Mouse (Mus musculus) cerebellum, adult 2 months (tissue): ENCODE results near the gene Irf3.

ENCODE experiments used
- CTCF ChIP-seq: fragments of 200-500 bp; IDR thresholded peaks from 2 replicates; pipeline ENCODE4 v1.5.1; 2011; ENCODE audit warnings: low read depth, mild to moderate bottlenecking, control low read depth, low read length, moderate library complexity, borderline replicate concordance; ENCODE audit not compliant: insufficient read depth
- POLR2A ChIP-seq: fragments of 200-500 bp; IDR thresholded peaks from 2 replicates; pipeline ENCODE4 v1.6.1; 2011; ENCODE audit warnings: low read length, control low read depth, borderline replicate concordance; ENCODE audit not compliant: insufficient read depth

DNA sequence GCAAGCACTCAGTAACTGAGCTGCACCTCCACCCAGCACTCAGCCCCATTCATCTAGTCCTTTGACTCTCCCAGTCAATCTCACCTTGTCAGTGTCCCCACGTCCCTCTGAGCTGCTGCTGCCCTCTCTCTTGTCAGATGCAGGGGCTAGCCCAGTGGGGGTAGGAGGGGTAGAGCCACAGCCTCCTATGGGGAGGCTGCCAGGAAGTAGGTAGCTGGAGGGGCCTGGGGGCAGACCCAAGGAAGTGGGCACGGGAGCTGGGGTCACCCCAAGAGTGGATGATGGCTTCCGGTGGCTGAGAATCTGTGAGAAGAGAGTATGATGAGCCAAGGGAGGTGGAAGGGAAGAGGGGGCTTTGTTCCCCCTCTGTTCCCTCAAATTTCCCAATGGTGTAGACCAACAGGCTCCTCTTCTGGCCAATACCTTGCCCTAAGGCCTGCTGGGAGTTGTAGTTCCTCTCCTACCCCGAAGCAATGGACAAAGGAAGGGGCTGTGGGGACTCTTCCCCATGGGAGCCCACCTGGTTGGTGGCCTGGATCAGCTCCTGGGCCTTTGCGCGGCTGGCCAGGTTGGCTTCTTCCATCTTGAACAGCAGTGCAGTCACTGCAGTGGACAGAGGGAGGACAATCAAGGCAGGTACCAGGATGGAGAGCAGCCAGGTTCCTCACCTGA lies 8.0 kb downstream of the Irf3 start:
- TF ChIP-seq CTCF: no peak
- no peak for TF ChIP-seq POLR2A
